Mouse (Mus musculus) liver, adult 2 months (tissue): ENCODE data around the gene Gm49711. TPM values are rescaled to one million over a fixed set of nuclear protein-coding genes. Genes with fewer than 3 reads are reported as not detected.

Source experiments
- DNase-seq: peaks from one replicate; pipeline ENCODE4 v3.0.0-alpha.2; 2011; ENCODE audit warnings: low read depth, low spot score; ENCODE audit errors: extremely low read depth
- H3K27ac ChIP-seq: fragments of 200-500 bp; replicated peaks from 2 replicates; pipeline ENCODE4 v1.5.1; 2012; ENCODE audit warnings: low read depth, mild to moderate bottlenecking, control low read depth, inconsistent platforms, low read length; ENCODE audit not compliant: insufficient read depth
- H3K27me3 ChIP-seq: fragments of 200-500 bp; 2 replicates; pipeline ENCODE4 v1.6.1; 2012; ENCODE audit warnings: mild to moderate bottlenecking, moderate library complexity, low read length, inconsistent platforms; ENCODE audit not compliant: control insufficient read depth, insufficient read depth
- H3K36me3 ChIP-seq: fragments of 200-500 bp; 2 replicates; pipeline ENCODE4 v1.6.1; 2012; ENCODE audit warnings: low read length, inconsistent platforms; ENCODE audit not compliant: control insufficient read depth, insufficient read depth
- H3K4me1 ChIP-seq: fragments of 200-500 bp; 2 replicates; pipeline ENCODE4 v1.6.1; 2011; ENCODE audit warnings: low read length; ENCODE audit not compliant: control insufficient read depth, insufficient read depth
- H3K4me3 ChIP-seq: fragments of 200-500 bp; 2 replicates; pipeline ENCODE4 v1.5.1; 2011; ENCODE audit warnings: low read depth, mild to moderate bottlenecking, control low read depth, low read length, moderate library complexity; ENCODE audit not compliant: insufficient read depth
- H3K79me2 ChIP-seq: fragments of 200-500 bp; 2 replicates; pipeline ENCODE4 v1.6.1; 2012; ENCODE audit warnings: inconsistent platforms, mild to moderate bottlenecking, low read length, moderate library complexity; ENCODE audit not compliant: control insufficient read depth, insufficient read depth
- H3K9ac ChIP-seq: fragments of 200-500 bp; 2 replicates; pipeline ENCODE4 v1.6.1; 2012; ENCODE audit warnings: low read depth, mild to moderate bottlenecking, control low read depth, inconsistent platforms, low read length
- CTCF ChIP-seq: fragments of 200-500 bp; IDR thresholded peaks from 2 replicates; pipeline ENCODE4 v1.5.1; 2011; ENCODE audit warnings: low read depth, low read length, control low read depth
- POLR2A ChIP-seq: fragments of 200-500 bp; IDR thresholded peaks from 2 replicates; pipeline ENCODE4 v1.6.1; 2011; ENCODE audit warnings: low read length, control low read depth; ENCODE audit not compliant: insufficient read depth; ENCODE audit errors: extremely low read depth
- WGBS: fragments of 180-500 bp; shearing (Covaris S2); methylation state at CpG from one replicate; pipeline ENCODE4 v1.1.7; 2018; 5-methylcytosine and 5-hydroxymethylcytosine counted together
- polyA plus RNA-seq: library from polyadenylated mRNA; depleted of rRNA; stranded (reverse); fragments of >200 nt; gene quantifications from 2 replicates; pipeline ENCODE4 v1.2.3, GENCODE M21; 2012
- total RNA-seq: library from RNA; depleted of rRNA; stranded (reverse); fragments of >200 nt; gene quantifications from 2 replicates; pipeline ENCODE4 v1.2.3, GENCODE M21; 2014

Gene Gm49711
- total and polyA plus RNA-seq, 2 experiments: not detected

DNA sequence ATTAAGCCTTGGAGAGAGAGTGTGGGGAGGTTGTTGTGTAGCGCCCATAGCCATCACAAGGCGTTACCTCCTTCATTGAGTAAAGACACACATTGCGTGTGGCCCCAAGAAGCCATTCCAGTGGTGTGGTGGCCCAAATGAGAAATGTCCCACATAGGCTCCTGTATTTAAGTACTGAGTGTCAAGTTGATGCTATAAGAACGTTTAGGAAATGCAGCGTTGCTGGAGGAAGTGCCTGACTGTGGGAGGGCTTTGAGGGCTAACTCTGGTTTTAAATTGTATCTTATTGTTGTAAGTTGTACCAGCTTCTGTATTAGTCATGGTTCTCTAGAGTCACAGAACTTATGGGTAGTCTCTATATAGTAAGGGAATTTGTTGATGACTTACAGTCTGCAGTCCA is 49.2 kb downstream of the Gm49711 start:
- Histone ChIP-seq H3K27ac (no peak overlapping the region), H3K27me3 (no peaks in the 10 kb centered on the region), H3K9ac (no peak overlapping the region), H3K79me2 (no peaks in the 10 kb centered on the region; the same call in 1 of the 2 replicates), H3K4me1 (peaks cover 9% of the 10 kb centered on the region), H3K4me3 (no peak overlapping the region), H3K36me3 (peaks cover 1% of the 10 kb centered on the region; the same call in 1 of the 2 replicates)
- no peak for DNase-seq
- 94% methylated on average over 5 of the region's 5 CpGs for WGBS
- TF ChIP-seq CTCF: no peak
- TF ChIP-seq POLR2A: no peak

DNA sequence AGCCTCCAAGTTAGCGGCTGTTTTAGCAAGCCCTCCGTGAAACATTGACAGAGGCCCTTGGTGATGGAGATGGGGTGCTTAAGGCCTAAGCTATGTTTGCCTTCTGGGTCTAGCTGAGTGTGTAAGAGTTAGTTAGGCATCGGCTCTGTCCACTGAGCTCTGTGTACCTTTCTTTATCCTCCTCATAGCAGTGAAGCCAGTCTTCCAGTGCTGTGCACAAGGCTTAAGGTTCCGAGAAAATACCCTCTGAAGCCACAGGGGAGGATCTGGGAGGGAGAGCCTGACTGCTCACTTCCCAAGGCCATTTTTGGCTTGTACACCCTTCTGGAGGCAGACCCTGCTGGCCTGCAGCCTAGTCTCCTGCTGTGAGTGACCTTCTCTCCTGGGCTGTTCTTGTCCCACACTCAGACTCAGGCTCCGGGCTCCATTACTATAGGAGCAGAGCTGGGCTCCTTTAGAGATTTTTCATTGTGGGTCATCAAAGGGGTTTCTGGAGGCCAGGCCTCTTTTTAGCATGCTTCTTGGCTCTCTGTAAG is 56.7 kb downstream of the Gm49711 start:
- WGBS: 84% methylated on average over 5 of the region's 5 CpGs
- Histone ChIP-seq H3K27ac (no peak overlapping the region), H3K79me2 (no peaks in the 10 kb centered on the region), H3K4me1 (no peaks in the 10 kb centered on the region), H3K4me3 (no peak overlapping the region), H3K36me3 (peaks cover 1% of the 10 kb centered on the region; the same call in 1 of the 2 replicates), H3K9ac (no peak overlapping the region), H3K27me3 (no peaks in the 10 kb centered on the region)
- TF ChIP-seq CTCF: no peak
- no peak for TF ChIP-seq POLR2A
- no peak for DNase-seq

DNA sequence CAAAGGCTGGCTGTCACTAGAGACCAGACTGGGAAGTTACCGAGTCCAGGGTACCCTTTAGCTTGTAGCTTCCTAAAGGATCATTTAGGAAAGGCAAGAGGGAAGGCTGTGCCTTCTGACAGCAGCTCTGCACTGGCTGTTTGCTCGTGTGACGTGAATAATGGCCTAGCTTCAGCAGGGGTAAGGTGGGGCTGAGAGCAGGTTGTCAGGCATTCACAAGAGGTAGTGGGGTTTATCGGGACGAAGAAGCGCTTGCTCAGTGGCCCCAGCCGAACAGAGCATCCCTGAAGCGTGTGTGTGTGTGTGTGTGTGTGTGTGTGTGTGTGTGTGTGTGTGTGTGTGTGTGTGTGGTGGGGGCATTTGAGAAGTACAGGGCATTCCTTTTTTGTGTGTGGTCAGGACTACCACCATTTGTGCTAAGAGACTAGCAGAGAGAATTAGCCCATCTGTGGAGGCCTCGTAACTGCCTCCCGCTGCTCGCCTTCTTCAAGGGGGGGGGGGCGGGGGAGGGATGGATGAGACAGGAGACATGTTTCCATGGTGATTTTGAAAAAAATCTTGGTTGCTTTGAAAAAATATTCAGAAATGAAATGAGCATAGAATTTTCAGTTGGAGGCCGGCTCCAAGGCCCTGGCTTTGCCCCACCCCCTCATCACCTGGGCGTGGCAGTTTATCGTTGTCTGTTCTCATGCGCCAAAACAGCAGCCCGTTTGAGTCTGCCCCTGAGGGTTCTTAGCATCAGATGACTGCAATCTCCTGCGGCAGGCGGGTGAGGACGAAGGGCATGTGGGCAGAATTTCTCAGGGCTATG is 57.7 kb downstream of the Gm49711 start:
- Histone ChIP-seq H3K27me3 (no peaks in the 10 kb centered on the region), H3K4me1 (no peaks in the 10 kb centered on the region), H3K36me3 (peaks cover 1% of the 10 kb centered on the region; the same call in 1 of the 2 replicates), H3K79me2 (no peaks in the 10 kb centered on the region), H3K4me3 (no peak overlapping the region), H3K9ac (no peak overlapping the region), H3K27ac (no peak overlapping the region)
- TF ChIP-seq CTCF (no peak), POLR2A (no peak)
- WGBS: 65% methylated on average over 20 of the region's 20 CpGs
- DNase-seq: no peak

DNA sequence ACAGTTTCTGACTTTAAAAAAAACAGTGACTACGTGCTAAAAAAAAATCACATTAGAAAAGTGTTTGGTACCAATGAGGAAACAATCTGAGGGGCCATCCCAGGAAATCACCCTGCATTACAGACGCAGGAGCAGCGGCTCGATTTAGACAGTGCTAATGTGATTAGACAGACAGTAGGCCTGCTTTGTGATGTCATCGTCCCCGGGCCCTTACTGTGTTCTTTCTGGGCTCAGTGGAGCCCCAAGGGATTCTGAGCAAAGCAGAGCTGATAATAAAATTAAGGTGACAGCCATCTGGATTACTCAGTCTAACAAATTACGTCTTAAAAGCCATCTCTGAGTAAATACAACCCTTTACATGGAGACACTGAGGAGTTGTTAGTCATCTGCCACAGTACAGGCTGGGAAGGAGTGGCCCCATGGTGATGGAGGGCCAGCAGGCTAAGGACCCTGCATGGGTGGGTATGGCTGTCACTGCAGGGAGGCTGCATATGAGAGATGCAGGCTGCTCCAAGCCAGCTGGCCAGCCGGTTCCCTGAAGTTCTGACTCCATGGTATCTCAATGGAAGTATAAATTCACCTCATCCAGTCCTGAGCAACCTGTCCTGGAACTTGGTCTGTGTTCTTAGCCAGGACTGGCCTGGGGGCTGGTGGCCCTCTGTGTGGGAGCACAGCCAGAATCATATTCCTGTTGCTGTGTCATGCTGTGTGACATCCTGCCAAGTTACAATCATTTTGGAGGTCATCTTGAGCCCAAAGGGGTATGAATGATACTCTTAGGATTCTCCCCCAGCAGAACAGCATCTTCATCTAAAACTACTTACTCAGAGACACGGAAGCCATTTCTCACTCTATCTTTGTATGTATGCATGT is 59.5 kb downstream of the Gm49711 start:
- Histone ChIP-seq H3K4me3 (no peak overlapping the region), H3K4me1 (no peaks in the 10 kb centered on the region), H3K27me3 (no peaks in the 10 kb centered on the region), H3K36me3 (no peaks in the 10 kb centered on the region), H3K27ac (no peak overlapping the region), H3K79me2 (no peaks in the 10 kb centered on the region), H3K9ac (no peak overlapping the region)
- WGBS: 92% methylated on average over 9 of the region's 9 CpGs
- DNase-seq: no peak
- no peak for TF ChIP-seq POLR2A
- TF ChIP-seq CTCF: no peak

DNA sequence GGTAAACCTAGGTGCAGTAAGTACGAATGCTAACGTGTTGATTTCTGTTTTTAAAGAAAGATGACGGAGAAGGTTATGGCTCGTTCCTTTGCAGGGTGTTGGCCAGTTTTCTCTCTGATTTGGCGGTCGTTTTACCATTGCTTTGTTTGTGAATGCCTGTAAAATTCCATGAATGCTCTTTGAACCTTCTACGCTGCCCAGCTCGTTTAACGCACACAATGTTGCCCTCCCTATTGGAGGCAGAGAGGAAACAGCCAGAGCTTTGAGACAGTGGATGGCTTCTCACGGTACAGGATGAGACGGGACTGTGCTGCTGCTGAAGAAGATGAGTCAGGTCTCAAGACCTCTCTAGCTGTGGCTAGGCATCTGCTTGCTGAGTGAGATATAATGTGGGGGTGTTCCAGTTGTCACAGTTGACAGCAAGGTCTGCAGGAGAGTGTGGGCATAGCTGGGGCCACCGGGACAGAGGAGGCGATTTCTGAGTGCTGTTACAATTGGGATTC is 60.9 kb downstream of the Gm49711 start:
- Histone ChIP-seq H3K36me3 (no peaks in the 10 kb centered on the region), H3K4me1 (no peaks in the 10 kb centered on the region), H3K9ac (no peak overlapping the region), H3K27ac (no peak overlapping the region), H3K27me3 (no peaks in the 10 kb centered on the region), H3K4me3 (no peak overlapping the region), H3K79me2 (no peaks in the 10 kb centered on the region)
- 67% methylated on average over 13 of the region's 13 CpGs for WGBS
- TF ChIP-seq POLR2A (no peak), CTCF (no peak)
- no peak for DNase-seq
